Mouse (Mus musculus) MEL (cell line): ENCODE measurements at regions not wholly inside any gene's neighbourhood (a gene's known extent, or its start where the extent isn't known, plus 50 kb on each side); places are given as distances from the start of the nearest gene placed in this dataset.

Experiments
- DNase-seq: peaks from one replicate; pipeline ENCODE4 v3.0.0; 2011; ENCODE audit warnings: low read depth, low spot score
- H3K27ac ChIP-seq: 2 replicates; pipeline ENCODE4 v1.5.1; 2012; ENCODE audit warnings: low read depth, mild to moderate bottlenecking, control low read depth, low read length, moderate library complexity; ENCODE audit not compliant: control insufficient read depth
- H3K27me3 ChIP-seq, 2 experiments: fragments of 150-350 bp in 1 of 2; sonication (generic) in 1 of 2; 2 replicates each; pipeline ENCODE4 v1.6.1; 2012; ENCODE audit warnings: low read length in 2 of 2, mild to moderate bottlenecking in 2 of 2, improper control_type of control experiment in 1 of 2, moderate library complexity in 1 of 2; ENCODE audit not compliant: insufficient read depth in 2 of 2, control insufficient read depth in 1 of 2
- H3K36me3 ChIP-seq, 2 experiments: 2 replicates each; pipeline ENCODE4 v1.6.1; 2012 to 2014; ENCODE audit warnings: low read length in 2 of 2, improper control_type of control experiment in 1 of 2, inconsistent platforms in 1 of 2, mild to moderate bottlenecking in 1 of 2; ENCODE audit not compliant: insufficient read depth in 2 of 2, control insufficient read depth in 1 of 2
- H3K4me1 ChIP-seq, 2 experiments: fragments of 150-350 bp in 1 of 2; sonication (generic) in 1 of 2; 2 replicates each; pipeline ENCODE4 v1.6.1; 2012; ENCODE audit warnings: low read length in 2 of 2, improper control_type of control experiment in 1 of 2, mild to moderate bottlenecking in 1 of 2; ENCODE audit not compliant: insufficient read depth in 2 of 2, control insufficient read depth in 1 of 2
- H3K4me3 ChIP-seq, 2 experiments: fragments of 150-350 bp in 1 of 2; sonication (generic) in 1 of 2; 2 replicates each; pipeline ENCODE4 v1.5.1; 2012; ENCODE audit warnings: low read depth in 2 of 2, low read length in 2 of 2, mild to moderate bottlenecking in 2 of 2, moderate library complexity in 2 of 2, control low read depth in 1 of 2, improper control_type of control experiment in 1 of 2; ENCODE audit not compliant: control insufficient read depth in 1 of 2, insufficient read depth in 1 of 2
- H3K79me2 ChIP-seq: 2 replicates; pipeline ENCODE4 v1.6.1; 2012; ENCODE audit warnings: mild to moderate bottlenecking, low read length, moderate library complexity; ENCODE audit not compliant: control insufficient read depth, poor library complexity, insufficient read depth
- H3K9ac ChIP-seq: 2 replicates; pipeline ENCODE4 v1.6.1; 2012; ENCODE audit warnings: low read depth, mild to moderate bottlenecking, control low read depth, low read length, moderate library complexity; ENCODE audit not compliant: control insufficient read depth, poor library complexity, severe bottlenecking
- H3K9me3 ChIP-seq: fragments of 150-350 bp; sonication (generic); replicated peaks from 2 replicates; pipeline ENCODE4 v1.6.1; 2012; ENCODE audit warnings: mild to moderate bottlenecking, low read length, improper control_type of control experiment, moderate library complexity; ENCODE audit not compliant: insufficient read depth
- CHD2 ChIP-seq: IDR thresholded peaks from 2 replicates; pipeline ENCODE4 v1.6.1; 2011; ENCODE audit warnings: low read length, improper control_type of control experiment
- ELF1 ChIP-seq: IDR thresholded peaks from 2 replicates; pipeline ENCODE4 v1.6.1; 2014; ENCODE audit warnings: low read depth, mild to moderate bottlenecking, inconsistent platforms, low read length, improper control_type of control experiment, moderate library complexity
- EP300 ChIP-seq, 2 experiments: IDR thresholded peaks; 2 replicates each; pipeline ENCODE4 v1.6.1; 2011; ENCODE audit warnings: improper control_type of control experiment in 2 of 2, low read length in 2 of 2, low read depth in 1 of 2, mild to moderate bottlenecking in 1 of 2
- ETS1 ChIP-seq: IDR thresholded peaks from 2 replicates; pipeline ENCODE4 v1.6.1; 2012; ENCODE audit warnings: low read depth, mild to moderate bottlenecking, inconsistent platforms, low read length, improper control_type of control experiment, moderate library complexity
- GATA1 ChIP-seq: IDR thresholded peaks from 2 replicates; pipeline ENCODE4 v1.6.1; 2011; ENCODE audit warnings: low read depth, low read length, improper control_type of control experiment
- JUND ChIP-seq: IDR thresholded peaks from 2 replicates; pipeline ENCODE4 v1.6.1; 2011; ENCODE audit warnings: low read depth, mild to moderate bottlenecking, improper control_type of control experiment, low read length
- KAT2A ChIP-seq: conservative IDR thresholded peaks from 2 replicates; pipeline ENCODE4 v1.6.1; 2012; ENCODE audit warnings: low read depth, low read length, improper control_type of control experiment, inconsistent platforms
- MAFK ChIP-seq: IDR thresholded peaks from 2 replicates; pipeline ENCODE4 v1.6.1; 2011; ENCODE audit warnings: low read depth, mild to moderate bottlenecking, low read length, improper control_type of control experiment, borderline replicate concordance
- MAX ChIP-seq: IDR thresholded peaks from 2 replicates; pipeline ENCODE4 v1.6.1; 2011; ENCODE audit warnings: low read length, improper control_type of control experiment
- MAZ ChIP-seq: IDR thresholded peaks from 2 replicates; pipeline ENCODE4 v1.6.1; 2012; ENCODE audit warnings: low read depth, mild to moderate bottlenecking, inconsistent platforms, low read length, improper control_type of control experiment
- MXI1 ChIP-seq: IDR thresholded peaks from 2 replicates; pipeline ENCODE4 v1.6.1; 2011; ENCODE audit warnings: mild to moderate bottlenecking, low read depth, low read length, improper control_type of control experiment
- MYB ChIP-seq: IDR thresholded peaks from 2 replicates; pipeline ENCODE4 v1.6.1; 2011; ENCODE audit warnings: mild to moderate bottlenecking, low read depth, low read length, improper control_type of control experiment
- MYC ChIP-seq: IDR thresholded peaks from 2 replicates; pipeline ENCODE4 v1.6.1; 2011; ENCODE audit warnings: low read depth, mild to moderate bottlenecking, low read length, improper control_type of control experiment, moderate library complexity
- NRF1 ChIP-seq: IDR thresholded peaks from 2 replicates; pipeline ENCODE4 v1.6.1; 2014; ENCODE audit warnings: low read depth, mild to moderate bottlenecking, inconsistent platforms, low read length, improper control_type of control experiment, moderate library complexity; ENCODE audit not compliant: poor library complexity, insufficient read depth, severe bottlenecking
- POLR2A ChIP-seq, 2 experiments: IDR thresholded peaks; 2 replicates each; pipeline ENCODE4 v1.6.1; 2011 to 2012; ENCODE audit warnings: low read length in 2 of 2, mild to moderate bottlenecking in 2 of 2, control low read depth in 1 of 2, improper control_type of control experiment in 1 of 2, low read depth in 1 of 2, moderate library complexity in 1 of 2; ENCODE audit not compliant: control insufficient read depth in 1 of 2, insufficient read depth in 1 of 2, poor library complexity in 1 of 2
- POLR2AphosphoS2 ChIP-seq: IDR thresholded peaks from 2 replicates; pipeline ENCODE4 v1.6.1; 2011; ENCODE audit warnings: low read length, improper control_type of control experiment
- POLR2AphosphoS5 ChIP-seq: IDR thresholded peaks from 2 replicates; pipeline ENCODE4 v1.6.1; 2012; ENCODE audit warnings: low read depth, borderline replicate concordance, mild to moderate bottlenecking, inconsistent platforms, low read length, moderate library complexity, mixed read lengths
- RAD21 ChIP-seq: IDR thresholded peaks from 2 replicates; pipeline ENCODE4 v1.6.1; 2011; ENCODE audit warnings: mild to moderate bottlenecking, low read depth, low read length, improper control_type of control experiment
- RCOR1 ChIP-seq: IDR thresholded peaks from 2 replicates; pipeline ENCODE4 v1.6.1; 2012; ENCODE audit warnings: low read depth, mild to moderate bottlenecking, inconsistent platforms, low read length, improper control_type of control experiment
- SIN3A ChIP-seq: IDR thresholded peaks from 2 replicates; pipeline ENCODE4 v1.6.1; 2012; ENCODE audit warnings: low read length, improper control_type of control experiment, inconsistent platforms
- SMC3 ChIP-seq: IDR thresholded peaks from 2 replicates; pipeline ENCODE4 v1.6.1; 2011; ENCODE audit warnings: low read depth, low read length, improper control_type of control experiment
- TAL1 ChIP-seq: IDR thresholded peaks from 2 replicates; pipeline ENCODE4 v1.6.1; 2012; ENCODE audit warnings: mild to moderate bottlenecking, inconsistent platforms, low read length, moderate library complexity, mixed read lengths
- TCF12 ChIP-seq: IDR thresholded peaks from 2 replicates; pipeline ENCODE4 v1.6.1; 2014; ENCODE audit warnings: low read depth, mild to moderate bottlenecking, inconsistent platforms, low read length, improper control_type of control experiment, moderate library complexity
- USF1 ChIP-seq: IDR thresholded peaks from 2 replicates; pipeline ENCODE4 v1.6.1; 2014; ENCODE audit warnings: low read depth, mild to moderate bottlenecking, inconsistent platforms, low read length, improper control_type of control experiment, moderate library complexity
- ZC3H11A ChIP-seq: IDR thresholded peaks from 2 replicates; pipeline ENCODE4 v1.6.1; 2012; ENCODE audit warnings: low read depth, mild to moderate bottlenecking, inconsistent platforms, low read length, improper control_type of control experiment
- ZKSCAN1 ChIP-seq: IDR thresholded peaks from 2 replicates; pipeline ENCODE4 v1.6.1; 2012; ENCODE audit warnings: low read depth, mild to moderate bottlenecking, inconsistent platforms, low read length, improper control_type of control experiment, moderate library complexity
- ZMIZ1 ChIP-seq: IDR thresholded peaks from 2 replicates; pipeline ENCODE4 v1.6.1; 2012; ENCODE audit warnings: low read depth, mild to moderate bottlenecking, inconsistent platforms, low read length, improper control_type of control experiment, moderate library complexity
- ZNF384 ChIP-seq: IDR thresholded peaks from 2 replicates; pipeline ENCODE4 v1.6.1; 2012; ENCODE audit warnings: low read depth, mild to moderate bottlenecking, inconsistent platforms, low read length, improper control_type of control experiment

GRCm38 (mm10) chr11:109014806-109015205 lies 94.7 kb downstream of the Axin2 start:
- no peak overlapping the region for H3K4me3 ChIP-seq
- DNase-seq: no peak
- H3K4me1 ChIP-seq: no peaks in the 10 kb centered on the region
- no peak overlapping the region for H3K27ac ChIP-seq
- no peaks in the 10 kb centered on the region for H3K79me2 ChIP-seq
- no peaks in the 10 kb centered on the region for H3K9me3 ChIP-seq
- TF ChIP-seq MYC (no peak), TCF12 (no peak), NRF1 (no peak), CHD2 (no peak), ZKSCAN1 (no peak), ZC3H11A (no peak), KAT2A (no peak), RAD21 (no peak), MAFK (no peak), ELF1 (no peak), SMC3 (no peak), SIN3A (no peak), RCOR1 (no peak), EP300 (IDR thresholded peaks at IDR 0.05; ENCODE audit: low read depth in 1 of 2, low read length in 2 of 2) (no peak)
- H3K36me3 ChIP-seq: no peaks in the 10 kb centered on the region
- no peak overlapping the region for H3K9ac ChIP-seq
- no peaks in the 10 kb centered on the region for H3K27me3 ChIP-seq

GRCm38 (mm10) chr11:109011161-109011560 lies 91.0 kb downstream of the Axin2 start:
- Histone ChIP-seq H3K4me1 (no peaks in the 10 kb centered on the region), H3K79me2 (no peaks in the 10 kb centered on the region), H3K9ac (no peak overlapping the region), H3K9me3 (no peaks in the 10 kb centered on the region), H3K4me3 (no peak overlapping the region), H3K27ac (no peak overlapping the region)
- DNase-seq: no peak
- TF ChIP-seq JUND: no peak
- TF ChIP-seq ETS1: no peak
- no peak for TF ChIP-seq EP300 (IDR thresholded peaks at IDR 0.05; ENCODE audit: low read depth in 1 of 2, low read length in 2 of 2)
- TF ChIP-seq TAL1: no peak
- no peak for TF ChIP-seq ZMIZ1
- no peak for TF ChIP-seq USF1
- no peak for TF ChIP-seq MAZ
- no peak for TF ChIP-seq ZNF384
- TF ChIP-seq MAFK: no peak
- TF ChIP-seq POLR2AphosphoS5: no peak
- TF ChIP-seq GATA1: no peak
- no peak for TF ChIP-seq MXI1
- TF ChIP-seq POLR2AphosphoS2: no peak
- TF ChIP-seq POLR2A (IDR thresholded peaks at IDR 0.05; ENCODE audit: control insufficient read depth in 1 of 2, insufficient read depth in 1 of 2, low read depth in 1 of 2, low read length in 2 of 2, poor library complexity in 1 of 2): no peak
- TF ChIP-seq MYB: no peak
- no peak for TF ChIP-seq ZC3H11A
- TF ChIP-seq MAX: no peak
- TF ChIP-seq, all 39 proteins: peak for 0
- H3K27me3 ChIP-seq: no peaks in the 10 kb centered on the region
- H3K36me3 ChIP-seq: no peaks in the 10 kb centered on the region
